ENCODE assay signal across 7 mouse cellular contexts in genomic region chr7:97696133-97696505, GRCm38 (mm10). TPM values are rescaled to one million over a fixed set of nuclear protein-coding genes. Genes with fewer than 3 reads are reported as not detected.
A peak's percentile ranks its signal among the peaks of the same experiment; 100 is the strongest.
DNase-seq lines count a peak whose midpoint lies in the region; ATAC-seq and TF ChIP-seq lines count a peak whose summit lies in the region.

No protein-coding gene starts in this region.

- ATAC-seq in forebrain, embryonic 12.5 days (ENCODE audit: low FRiP score) = peak; percentile 72
- peak; percentile 85 for ATAC-seq in neural tube, embryonic 15.5 days (ENCODE audit: low FRiP score)

- no peak for TF ChIP-seq CTCF in bone marrow macrophage, adult 2 months (IDR thresholded peaks at IDR 0.05; ENCODE audit: low read depth, low read length)

- H3K9ac ChIP-seq in forebrain, embryonic 12.5 days = peak overlapping the region; percentile 81
- H3K9ac ChIP-seq in neural tube, embryonic 15.5 days (replicated peaks) = peak overlapping the region; percentile 91

- intact Hi-C loops in left cerebral cortex, postnatal 4 days (cut with DNase I) = no loop called here
- intact Hi-C loops in left cerebral cortex, postnatal 36 days (cut with DNase I) = loop anchor here (5.0 kb wide), 1 partner anchor 119 kb away; the partner anchor contains the start of genes Aamdc and Rsf1

- TF ChIP-seq POLR2A in bone marrow macrophage, adult 2 months (IDR thresholded peaks at IDR 0.05; ENCODE audit: borderline replicate concordance, low read depth, low read length) = no peak

- DNase-seq in left cerebral cortex, postnatal 4 days = peak; percentile 35
- DNase-seq in left cerebral cortex, postnatal 36 days (ENCODE audit: low spot score in 2 of 2) = no peak
- DNase-seq in liver = peak; percentile 16
- no peak for DNase-seq in cerebellum, postnatal 36 days

- peak overlapping the region; percentile 68 for H3K27ac ChIP-seq in bone marrow macrophage, adult 2 months (ENCODE audit: insufficient read depth, low read depth, low read length)
- H3K27ac ChIP-seq in forebrain, embryonic 12.5 days = peak overlapping the region; percentile 80
- H3K27ac ChIP-seq in neural tube, embryonic 15.5 days (replicated peaks) = peak overlapping the region; percentile 85

- peaks cover 7% of the 10 kb centered on the region for H3K4me1 ChIP-seq in bone marrow macrophage, adult 2 months (ENCODE audit: control insufficient read depth, insufficient read depth, low read length)
- H3K4me1 ChIP-seq in forebrain, embryonic 12.5 days = peaks cover 17% of the 10 kb centered on the region
- peaks cover 23% of the 10 kb centered on the region for H3K4me1 ChIP-seq in neural tube, embryonic 15.5 days

- peak overlapping the region; percentile 85 for H3K4me2 ChIP-seq in forebrain, embryonic 12.5 days
- H3K4me2 ChIP-seq in neural tube, embryonic 15.5 days = peak overlapping the region; percentile 81

- no peaks in the 10 kb centered on the region for H3K27me3 ChIP-seq in forebrain, embryonic 12.5 days
- H3K27me3 ChIP-seq in neural tube, embryonic 15.5 days (replicated peaks) = no peaks in the 10 kb centered on the region

- 41% methylated on average over 19 of the region's 19 CpGs for WGBS in forebrain, embryonic 12.5 days
- WGBS in neural tube, embryonic 15.5 days = 33% methylated on average over 19 of the region's 19 CpGs

- H3K36me3 ChIP-seq in forebrain, embryonic 12.5 days (replicated peaks) = peaks cover 15% of the 10 kb centered on the region
- peaks cover 13% of the 10 kb centered on the region for H3K36me3 ChIP-seq in neural tube, embryonic 15.5 days

- H3K9me3 ChIP-seq in forebrain, embryonic 12.5 days = no peaks in the 10 kb centered on the region; the same call in 1 of the 2 replicates
- H3K9me3 ChIP-seq in neural tube, embryonic 15.5 days (replicated peaks) = no peaks in the 10 kb centered on the region

- peak overlapping the region; percentile 44 for H3K4me3 ChIP-seq in bone marrow macrophage, adult 2 months (ENCODE audit: insufficient read depth, low read length)
- peak overlapping the region; percentile 94 for H3K4me3 ChIP-seq in forebrain, embryonic 12.5 days (replicated peaks)
- peak overlapping the region; percentile 99 for H3K4me3 ChIP-seq in neural tube, embryonic 15.5 days (replicated peaks)

RNA-seq across cellular contexts. Expression of gene Clns1a, which starts 0.3 kb away (rescaled TPM):
- total RNA-seq in left cerebral cortex, postnatal 4 days (2021) = 10 to 100 TPM; 80.1 to 81.3 TPM
- 10 to 100 TPM; 78.8 to 84.4 TPM for total RNA-seq in left cerebral cortex, postnatal 36 days (2021)
- 35.4 and 41.0 TPM in 2 replicates for polyA plus RNA-seq in bone marrow macrophage, adult 2 months (2012; ENCODE audit: insufficient read depth, insufficient read length, missing spikeins)
- polyA plus RNA-seq in forebrain, embryonic 12.5 days (2016; fragmentation: Nextera tagmentation; extraction: Ambion mirVana) = 216 and 226 TPM in 2 replicates
- polyA plus RNA-seq in neural tube, embryonic 15.5 days (2015; fragmentation: Nextera tagmentation; extraction: Ambion mirVana) = 170 and 187 TPM in 2 replicates

RNA-seq across cellular contexts. Expression of gene Aqp11, which starts 42.0 kb away (rescaled TPM):
- total RNA-seq in left cerebral cortex, postnatal 4 days (2021) = 10 to 100 TPM; 15.5 to 18.0 TPM
- 10 to 100 TPM; 22.1 to 23.3 TPM for total RNA-seq in left cerebral cortex, postnatal 36 days (2021)
- 1.6 TPM in 1 of 2 replicates, not detected in the other for polyA plus RNA-seq in bone marrow macrophage, adult 2 months (2012; ENCODE audit: insufficient read depth, insufficient read length, missing spikeins)
- 3.9 and 5.6 TPM in 2 replicates for polyA plus RNA-seq in forebrain, embryonic 12.5 days (2016; fragmentation: Nextera tagmentation; extraction: Ambion mirVana)
- polyA plus RNA-seq in neural tube, embryonic 15.5 days (2015; fragmentation: Nextera tagmentation; extraction: Ambion mirVana) = 22.6 and 35.4 TPM in 2 replicates

Comparison
In these comparisons a context has a peak if more than half of its experiments do, and no peak if none do; other contexts are left out.
1. DNase-seq: peak in left cerebral cortex, postnatal 4 days (single experiment) and liver (single experiment); none in left cerebral cortex, postnatal 36 days (0 of 2) and cerebellum, postnatal 36 days (0 of 2).
2. H3K4me3 ChIP-seq: peak in every context shown above with its lines; median percentile 99 in neural tube, embryonic 15.5 days; 94 in forebrain, embryonic 12.5 days; 44 in bone marrow macrophage, adult 2 months.
3. Peak in every context shown above with its lines, with median percentiles within 50 percentile points of each other: H3K27ac ChIP-seq.